Mouse (Mus musculus) limb, embryonic 11.5 days (tissue): ENCODE measurements at regions not wholly inside any gene's neighbourhood (a gene's known extent, or its start where the extent isn't known, plus 50 kb on each side); places are given as distances from the start of the nearest gene placed in this dataset.

ENCODE experiments used
- ATAC-seq: fragments of 200-750 bp; cut with Nextera tagmentation; 2 replicates; pipeline ENCODE4 v1.8.0; 2017; ENCODE audit warnings: low read depth; ENCODE audit not compliant: insufficient number of reproducible peaks, low FRiP score, low TSS enrichment
- DNase-seq: peaks from one replicate; pipeline ENCODE4 v3.0.0-alpha.2; 2015; ENCODE audit warnings: low spot score
- H3K27ac ChIP-seq: fragments of 300-500 bp; sonication (generic); replicated peaks from 2 replicates; pipeline ENCODE4 v1.5.1; 2014; ENCODE audit warnings: low read depth, mild to moderate bottlenecking, low read length
- H3K27me3 ChIP-seq: fragments of 300-500 bp; sonication (generic); 2 replicates; pipeline ENCODE4 v1.6.1; 2014; ENCODE audit warnings: mild to moderate bottlenecking, low read length, mixed read lengths; ENCODE audit not compliant: control insufficient read depth, insufficient read depth
- H3K36me3 ChIP-seq: fragments of 300-500 bp; sonication (generic); 2 replicates; pipeline ENCODE4 v1.6.1; 2014; ENCODE audit warnings: mild to moderate bottlenecking, low read length, moderate library complexity, mixed read lengths; ENCODE audit not compliant: control insufficient read depth, insufficient read depth
- H3K4me1 ChIP-seq: fragments of 300-500 bp; sonication (generic); 2 replicates; pipeline ENCODE4 v1.6.1; 2014; ENCODE audit warnings: low read length, mixed read lengths; ENCODE audit not compliant: control insufficient read depth, insufficient read depth
- H3K4me2 ChIP-seq: fragments of 300-500 bp; sonication (generic); 2 replicates; pipeline ENCODE4 v1.6.1; 2014; ENCODE audit warnings: low read depth, mild to moderate bottlenecking, moderate library complexity; ENCODE audit not compliant: severe bottlenecking
- H3K4me3 ChIP-seq: fragments of 300-500 bp; sonication (generic); 2 replicates; pipeline ENCODE4 v1.5.1; 2014; ENCODE audit warnings: low read depth, low read length
- H3K9ac ChIP-seq: fragments of 300-500 bp; sonication (generic); 2 replicates; pipeline ENCODE4 v1.6.1; 2014; ENCODE audit warnings: mild to moderate bottlenecking, low read length
- H3K9me3 ChIP-seq: fragments of 300-500 bp; sonication (generic); 2 replicates; pipeline ENCODE4 v1.6.1; 2016; ENCODE audit warnings: low read length; ENCODE audit not compliant: control insufficient read depth
- WGBS: fragments of 180-500 bp; shearing (Covaris S2); extraction: QIAGEN DNeasy Blood & Tissue Kit; methylation state at CpG from one replicate; pipeline ENCODE4 v1.1.7; 2014; 5-methylcytosine and 5-hydroxymethylcytosine counted together

- 75% methylated on average over 2 of the region's 2 CpGs for WGBS
- Histone ChIP-seq H3K27me3 (no peaks in the 10 kb centered on the region), H3K4me2 (no peak overlapping the region), H3K4me1 (no peaks in the 10 kb centered on the region), H3K9ac (no peak overlapping the region), H3K36me3 (no peaks in the 10 kb centered on the region), H3K4me3 (no peak overlapping the region), H3K9me3 (no peaks in the 10 kb centered on the region), H3K27ac (no peak overlapping the region)
- DNase-seq (peak; percentile 14), ATAC-seq (no peak)
Observed at GRCm38 (mm10) chr13:107541635-107541955, 502.7 kb upstream of the Smim15 start.

- DNase-seq = no peak
- Histone ChIP-seq H3K4me3 (no peak overlapping the region), H3K27ac (no peak overlapping the region), H3K36me3 (no peaks in the 10 kb centered on the region), H3K27me3 (no peaks in the 10 kb centered on the region), H3K9me3 (no peaks in the 10 kb centered on the region), H3K4me2 (no peak overlapping the region), H3K4me1 (no peaks in the 10 kb centered on the region), H3K9ac (no peak overlapping the region)
- 81% methylated on average over 16 of the region's 16 CpGs for WGBS
- no peak for ATAC-seq
Observed at GRCm38 (mm10) chr13:107540784-107541634, 503.2 kb upstream of the Smim15 start.

GRCm38 (mm10) chr13:107540305-107540704, 503.9 kb upstream of the Smim15 start:
- H3K4me3 ChIP-seq = no peak overlapping the region
- H3K4me2 ChIP-seq = no peak overlapping the region
- no peaks in the 10 kb centered on the region for H3K27me3 ChIP-seq
- H3K9ac ChIP-seq = no peak overlapping the region
- ATAC-seq (no peak), DNase-seq (peak; percentile 4)
- no peaks in the 10 kb centered on the region for H3K4me1 ChIP-seq
- no peak overlapping the region for H3K27ac ChIP-seq
- no peaks in the 10 kb centered on the region for H3K36me3 ChIP-seq
- H3K9me3 ChIP-seq = no peaks in the 10 kb centered on the region
- WGBS = 92% methylated on average over 7 of the region's 7 CpGs

DNA sequence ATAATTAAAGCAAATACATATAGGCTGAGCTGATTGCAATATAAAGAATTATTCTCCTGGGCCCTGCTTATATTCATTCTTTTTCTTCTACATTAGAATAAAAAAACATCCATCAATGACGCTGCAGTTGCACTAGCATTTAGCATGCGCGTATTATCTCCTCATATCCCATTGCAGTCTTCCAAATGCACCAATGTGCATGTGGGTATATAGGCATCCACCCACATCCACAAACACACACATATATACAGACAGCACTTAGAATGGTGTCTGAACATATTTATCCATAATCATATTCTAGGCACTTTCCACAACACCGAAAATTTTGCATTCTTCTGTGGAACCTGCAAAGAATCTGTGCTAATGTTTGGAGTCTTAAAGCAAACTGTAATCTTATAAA, 504.4 kb upstream of the Smim15 start:
- WGBS = 93% methylated on average over 4 of the region's 4 CpGs

GRCm38 (mm10) chr13:107539326-107539725, 504.9 kb upstream of the Smim15 start:
- Histone ChIP-seq H3K27ac (no peak overlapping the region), H3K4me1 (no peaks in the 10 kb centered on the region), H3K9me3 (no peaks in the 10 kb centered on the region), H3K4me2 (no peak overlapping the region), H3K9ac (no peak overlapping the region), H3K36me3 (no peaks in the 10 kb centered on the region), H3K4me3 (no peak overlapping the region), H3K27me3 (no peaks in the 10 kb centered on the region)
- WGBS = 87% methylated on average over 4 of the region's 4 CpGs
- ATAC-seq (no peak), DNase-seq (no peak)

More for the DNA sequence above, 504.4 kb upstream of the Smim15 start:
- Histone ChIP-seq H3K9me3 (no peaks in the 10 kb centered on the region), H3K27me3 (no peaks in the 10 kb centered on the region), H3K4me3 (no peak overlapping the region), H3K4me1 (no peaks in the 10 kb centered on the region), H3K27ac (no peak overlapping the region), H3K9ac (no peak overlapping the region), H3K36me3 (no peaks in the 10 kb centered on the region), H3K4me2 (no peak overlapping the region)
- ATAC-seq (no peak), DNase-seq (no peak)

- no peak for ATAC-seq
- 84% methylated on average over 5 of the region's 5 CpGs for WGBS
- H3K4me2 ChIP-seq = no peak overlapping the region
Observed at GRCm38 (mm10) chr13:107535213-107535612, 509.0 kb upstream of the Smim15 start.

DNA sequence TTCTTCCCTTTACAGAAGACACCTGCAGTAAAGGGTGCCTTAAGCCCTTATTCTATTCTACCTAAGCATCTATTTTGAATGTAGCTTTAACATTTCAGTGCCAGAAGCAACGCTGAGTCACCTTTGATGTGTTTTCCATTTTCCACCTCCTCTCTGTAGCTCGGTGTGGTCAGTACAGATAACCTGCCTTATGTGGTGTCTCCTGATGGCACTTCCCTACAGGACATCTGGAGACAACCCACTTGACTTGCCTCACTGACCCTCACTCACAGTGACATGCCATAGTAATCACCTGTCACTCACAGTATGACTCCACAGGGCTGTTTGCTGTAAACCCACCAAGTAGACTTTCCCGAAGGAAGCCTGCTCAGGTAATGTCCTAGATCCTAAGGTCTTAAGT, 510.9 kb upstream of the Smim15 start:
- Histone ChIP-seq H3K4me2 (no peak overlapping the region), H3K9ac (no peak overlapping the region), H3K4me3 (no peak overlapping the region), H3K4me1 (no peaks in the 10 kb centered on the region), H3K27me3 (no peaks in the 10 kb centered on the region), H3K36me3 (no peaks in the 10 kb centered on the region), H3K27ac (no peak overlapping the region), H3K9me3 (no peaks in the 10 kb centered on the region)
- WGBS = 87% methylated on average over 3 of the region's 3 CpGs
- DNase-seq (no peak), ATAC-seq (no peak)

More at GRCm38 (mm10) chr13:107535213-107535612, 509.0 kb upstream of the Smim15 start:
- Histone ChIP-seq H3K9me3 (no peaks in the 10 kb centered on the region), H3K27ac (no peak overlapping the region), H3K27me3 (no peaks in the 10 kb centered on the region), H3K9ac (no peak overlapping the region), H3K4me3 (no peak overlapping the region), H3K36me3 (no peaks in the 10 kb centered on the region), H3K4me1 (no peaks in the 10 kb centered on the region)
- DNase-seq = no peak

- Histone ChIP-seq H3K27ac (no peak overlapping the region), H3K4me2 (no peak overlapping the region), H3K9me3 (no peaks in the 10 kb centered on the region), H3K36me3 (no peaks in the 10 kb centered on the region), H3K27me3 (no peaks in the 10 kb centered on the region), H3K9ac (no peak overlapping the region), H3K4me3 (no peak overlapping the region), H3K4me1 (no peaks in the 10 kb centered on the region)
- no peak for ATAC-seq
- WGBS = 71% methylated on average over 10 of the region's 10 CpGs
- no peak for DNase-seq
Observed at GRCm38 (mm10) chr13:107531528-107531927, 509.6 kb upstream of the Kif2a start.

DNA sequence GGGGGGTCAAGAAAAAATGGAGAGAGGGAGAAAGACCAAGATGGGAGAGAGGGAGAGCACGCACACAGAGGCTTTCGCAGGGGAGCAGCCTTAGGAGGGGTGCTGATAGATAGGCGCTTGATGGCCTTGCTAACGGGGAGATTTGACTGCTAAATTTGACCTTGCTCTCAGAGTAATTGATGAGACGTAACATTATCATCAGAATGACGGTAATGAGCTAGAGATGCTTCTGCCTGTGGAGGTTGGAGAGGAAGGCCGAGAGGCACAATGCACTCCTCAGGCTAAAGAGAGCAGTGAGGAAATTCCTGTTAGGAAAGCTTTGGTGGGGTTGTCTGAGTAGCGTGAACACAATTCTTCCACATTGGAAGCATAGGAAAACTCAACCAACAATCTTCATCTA, 509.1 kb upstream of the Kif2a start:
- Histone ChIP-seq H3K4me3 (no peak overlapping the region), H3K4me2 (no peak overlapping the region), H3K27ac (no peak overlapping the region), H3K4me1 (no peaks in the 10 kb centered on the region), H3K9ac (no peak overlapping the region), H3K36me3 (no peaks in the 10 kb centered on the region), H3K27me3 (no peaks in the 10 kb centered on the region), H3K9me3 (no peaks in the 10 kb centered on the region)
- WGBS = 46% methylated on average over 8 of the region's 8 CpGs
- ATAC-seq = no peak
- no peak for DNase-seq
